Mouse (Mus musculus) fibroblast of lung, adult 2 months (primary cell): ENCODE measurements around the gene Gm11492.

Source experiments
- DNase-seq: peaks from one replicate; pipeline ENCODE4 v3.0.0-alpha.2; 2011; ENCODE audit warnings: low read depth

The Gm11492 gene

GRCm38 (mm10) chr11:87599395-87600089 lies 33.1 kb downstream of the Gm11492 start:
- DNase-seq: no peak

DNA sequence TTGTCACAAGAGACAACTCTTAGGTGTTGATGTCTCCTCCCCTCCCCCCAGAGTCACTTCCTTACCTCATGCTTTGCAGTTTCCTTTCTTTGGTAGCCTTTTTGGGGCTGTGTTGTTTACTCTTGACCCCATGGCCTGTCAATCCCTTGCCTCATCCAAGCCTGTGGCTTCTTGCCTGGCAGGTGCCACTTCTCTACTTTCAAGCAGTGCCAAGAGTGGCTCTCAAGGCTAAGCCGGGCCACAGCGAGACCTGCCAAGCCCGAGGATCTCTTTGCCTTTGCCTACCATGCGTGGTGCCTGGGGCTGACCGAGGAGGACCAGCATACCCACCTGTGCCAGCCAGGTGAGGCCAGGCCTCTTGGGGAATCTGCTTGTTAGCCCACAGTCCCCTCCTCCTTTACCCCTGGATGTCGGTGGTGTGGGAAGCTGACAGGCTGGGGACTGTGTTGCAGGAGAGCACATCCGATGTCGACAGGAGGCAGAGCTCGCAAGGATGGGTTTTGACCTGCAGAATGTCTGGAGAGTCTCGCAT lies 33.9 kb downstream of the Gm11492 start:
- no peak for DNase-seq

- no peak for DNase-seq
These were observed 35.8 kb downstream of the Gm11492 start for GRCm38 (mm10) chr11:87602234-87602633.

DNA sequence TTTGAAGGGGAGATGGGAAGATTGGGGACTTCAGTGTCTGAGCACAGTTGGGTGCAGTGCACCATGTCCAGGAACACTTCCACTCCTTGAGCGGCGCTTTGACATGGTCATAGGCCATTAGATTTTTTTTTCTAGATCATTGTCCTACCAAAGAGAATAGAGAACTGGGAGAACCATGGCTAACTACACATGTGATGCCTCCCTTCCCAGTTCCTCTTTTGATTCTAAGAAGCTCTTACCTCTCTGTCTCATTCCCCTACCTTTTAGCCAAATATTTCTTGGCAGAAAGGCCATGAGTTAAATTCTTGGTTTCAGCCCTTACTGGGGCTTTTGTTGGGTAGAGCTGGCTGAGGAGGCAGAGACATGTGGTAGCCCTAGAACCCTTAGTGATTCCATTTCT lies 37.1 kb downstream of the Gm11492 start:
- DNase-seq: no peak

- peak; percentile 51 for DNase-seq
These were observed 42.8 kb downstream of the Gm11492 start for GRCm38 (mm10) chr11:87609264-87609663.

GRCm38 (mm10) chr11:87611547-87611946 lies 45.1 kb downstream of the Gm11492 start:
- no peak for DNase-seq

DNA sequence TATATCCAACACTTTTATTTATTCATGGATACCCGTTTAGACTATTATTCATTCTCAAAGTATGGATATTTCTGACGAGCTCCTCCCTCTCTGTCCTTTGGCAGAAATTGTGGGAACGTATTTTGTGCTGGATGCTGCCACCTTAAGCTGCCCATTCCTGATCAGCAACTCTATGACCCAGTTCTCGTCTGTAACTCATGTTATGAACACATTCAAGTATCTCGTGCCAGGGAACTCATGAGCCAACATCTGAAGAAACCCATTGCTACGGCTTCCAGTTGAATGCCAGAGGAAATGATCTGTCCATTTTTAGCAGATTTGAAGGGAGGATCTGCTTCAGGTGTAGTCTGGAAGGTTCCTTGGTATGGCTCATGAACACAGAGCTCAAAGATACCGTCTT lies 47.5 kb downstream of the Gm11492 start:
- DNase-seq: no peak

DNA sequence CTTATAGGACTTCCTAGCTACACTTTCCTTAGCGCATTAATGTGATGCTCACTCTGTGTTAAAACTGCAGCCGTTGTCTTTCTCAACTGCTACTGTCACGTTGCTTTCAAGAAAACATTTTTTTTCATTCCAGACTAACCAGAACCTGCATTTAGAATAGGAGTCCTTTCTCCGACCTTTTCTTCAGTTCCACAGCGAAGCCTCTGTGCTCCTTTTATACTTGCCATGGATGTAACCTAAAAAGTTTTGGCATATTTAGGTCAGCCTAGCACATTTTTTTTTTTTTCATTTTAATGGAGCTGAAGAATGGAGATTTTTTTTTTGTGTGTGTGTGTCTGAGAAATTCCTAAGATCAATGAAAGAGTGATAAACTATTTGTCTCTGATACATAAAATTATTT lies 49.1 kb downstream of the Gm11492 start:
- no peak for DNase-seq

DNA sequence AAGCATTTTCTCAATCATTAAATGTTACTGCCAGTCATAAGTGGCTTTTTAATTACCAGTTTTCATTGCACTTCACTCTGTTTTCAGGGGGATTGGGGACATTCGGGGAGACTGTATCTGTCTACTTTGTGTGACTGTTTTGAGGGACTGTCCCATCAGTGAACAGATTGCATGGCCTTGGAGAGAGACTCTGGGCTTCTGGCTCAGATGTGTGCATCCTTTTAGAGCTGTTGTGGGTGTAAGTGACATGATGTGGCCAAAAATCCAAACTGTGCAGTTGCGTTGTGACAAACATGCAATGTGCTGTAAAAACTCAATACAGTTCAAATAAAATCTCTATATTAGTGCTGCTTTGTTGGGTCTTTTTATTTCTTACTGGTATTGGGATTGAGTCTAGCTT lies 49.5 kb downstream of the Gm11492 start:
- no peak for DNase-seq

GRCm38 (mm10) chr11:87616790-87617474 lies 50.5 kb downstream of the Gm11492 start, which contains the start of gene Hsf5:
Hsf5 (plus strand) TSS chr11:87617164.
- DNase-seq: no peak

DNA sequence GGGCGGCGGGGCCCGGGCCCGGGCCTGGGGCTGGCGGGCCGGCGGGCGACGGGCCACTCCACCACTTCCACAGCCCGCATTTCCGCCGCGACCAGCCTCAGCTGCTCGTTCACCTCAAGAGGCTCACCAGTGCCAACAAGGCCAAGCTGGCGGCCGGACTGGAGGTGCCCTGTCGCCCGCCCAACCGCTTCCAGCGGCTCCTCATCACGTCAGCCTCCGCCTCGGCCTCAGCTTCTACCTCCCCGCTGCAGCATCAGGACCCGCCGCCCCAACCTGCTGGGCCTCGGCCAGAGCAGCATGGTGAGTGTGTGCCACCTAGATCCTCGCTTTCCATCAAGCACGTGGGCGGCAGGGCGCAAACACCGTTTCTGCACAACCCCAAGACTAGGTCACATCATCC lies 51.2 kb downstream of the Gm11492 start:
- DNase-seq: no peak
